Mouse (Mus musculus) megakaryocyte, embryonic 14.5 days (primary cell): ENCODE results near the gene Wdfy3. TPM values are rescaled to one million over a fixed set of nuclear protein-coding genes. Genes with fewer than 3 reads are reported as not detected.

Experiments
- H3K27me3 ChIP-seq: replicated peaks from 2 replicates; pipeline ENCODE3; 2012; ENCODE audit warnings: inconsistent platforms
- H3K36me3 ChIP-seq: replicated peaks from 2 replicates; pipeline ENCODE3; 2012; ENCODE audit warnings: low read length, inconsistent platforms, mixed read lengths
- H3K4me1 ChIP-seq: 2 replicates; pipeline ENCODE4 v1.6.1; 2012; ENCODE audit warnings: inconsistent platforms
- H3K4me3 ChIP-seq: replicated peaks from 2 replicates; pipeline ENCODE3; 2012; ENCODE audit warnings: moderate library complexity, mild to moderate bottlenecking, inconsistent platforms
- H3K9me3 ChIP-seq: 2 replicates; pipeline ENCODE4 v1.6.1; 2012; ENCODE audit warnings: inconsistent platforms
- FLI1 ChIP-seq: IDR thresholded peaks from 2 replicates; pipeline ENCODE4 v1.6.1; 2012; ENCODE audit warnings: low read length, inconsistent platforms, mixed read lengths
- GATA1 ChIP-seq: IDR thresholded peaks from 3 replicates; pipeline ENCODE4 v1.6.1; 2012; ENCODE audit warnings: mixed read lengths, low read length, inconsistent platforms, borderline replicate concordance
- polyA plus RNA-seq: library from polyadenylated mRNA; stranded (reverse); fragments of >175 nt; gene quantifications from 2 replicates; pipeline ENCODE4 v1.2.3, GENCODE M21; 2012; ENCODE audit warnings: low replicate concordance; ENCODE audit not compliant: insufficient read depth

Wdfy3 gene
- polyA plus RNA-seq, 1 experiment, result 4.3 TPM

GRCm38 (mm10) chr5:101876185-101876584 lies 193.5 kb downstream of the Wdfy3 start:
- H3K9me3 ChIP-seq, result no peaks in the 10 kb centered on the region
- TF ChIP-seq FLI1, result no peak
- peaks cover 99% of the 10 kb centered on the region for H3K36me3 ChIP-seq
- H3K27me3 ChIP-seq, result no peaks in the 10 kb centered on the region
- H3K4me1 ChIP-seq, result no peaks in the 10 kb centered on the region
- H3K4me3 ChIP-seq, result no peak overlapping the region

- Histone ChIP-seq H3K4me1 (peaks cover 3% of the 10 kb centered on the region; the same call in 1 of the 2 replicates), H3K36me3 (peaks cover 98% of the 10 kb centered on the region), H3K9me3 (peaks cover 4% of the 10 kb centered on the region; the same call in 1 of the 2 replicates), H3K4me3 (no peak overlapping the region), H3K27me3 (no peaks in the 10 kb centered on the region)
- TF ChIP-seq FLI1 (no peak), GATA1 (no peak)
These were observed 203.0 kb downstream of the Wdfy3 start for GRCm38 (mm10) chr5:101866722-101867121.

GRCm38 (mm10) chr5:101863946-101864345 lies 205.8 kb downstream of the Wdfy3 start:
- Histone ChIP-seq H3K4me3 (no peak overlapping the region), H3K9me3 (no peaks in the 10 kb centered on the region), H3K4me1 (peaks cover 3% of the 10 kb centered on the region; the same call in 1 of the 2 replicates), H3K36me3 (peaks cover 95% of the 10 kb centered on the region), H3K27me3 (no peaks in the 10 kb centered on the region)
- TF ChIP-seq FLI1, result no peak
- TF ChIP-seq GATA1, result no peak

- H3K27me3 ChIP-seq, result no peaks in the 10 kb centered on the region
- H3K36me3 ChIP-seq, result peaks cover 95% of the 10 kb centered on the region
- H3K4me1 ChIP-seq, result peaks cover 3% of the 10 kb centered on the region; the same call in 1 of the 2 replicates
- TF ChIP-seq GATA1 (no peak), FLI1 (no peak)
- H3K9me3 ChIP-seq, result no peaks in the 10 kb centered on the region
- H3K4me3 ChIP-seq, result no peak overlapping the region
These were observed 207.1 kb downstream of the Wdfy3 start for GRCm38 (mm10) chr5:101862651-101863050.

GRCm38 (mm10) chr5:101861786-101862571 lies 207.7 kb downstream of the Wdfy3 start:
- no peak for TF ChIP-seq GATA1
- H3K27me3 ChIP-seq, result no peaks in the 10 kb centered on the region
- H3K36me3 ChIP-seq, result peaks cover 95% of the 10 kb centered on the region
- H3K9me3 ChIP-seq, result no peaks in the 10 kb centered on the region
- H3K4me1 ChIP-seq, result peaks cover 3% of the 10 kb centered on the region; the same call in 1 of the 2 replicates
- no peak overlapping the region for H3K4me3 ChIP-seq

GRCm38 (mm10) chr5:101858891-101859436 lies 210.8 kb downstream of the Wdfy3 start:
- peaks cover under 1% of the 10 kb centered on the region; the same call in 1 of the 2 replicates for H3K4me1 ChIP-seq
- no peaks in the 10 kb centered on the region for H3K27me3 ChIP-seq
- TF ChIP-seq GATA1, result no peak
- TF ChIP-seq FLI1, result no peak
- H3K36me3 ChIP-seq, result peaks cover 95% of the 10 kb centered on the region
- H3K9me3 ChIP-seq, result no peaks in the 10 kb centered on the region
- H3K4me3 ChIP-seq, result no peak overlapping the region

GRCm38 (mm10) chr5:101855475-101855874 lies 214.2 kb downstream of the Wdfy3 start:
- H3K27me3 ChIP-seq, result no peaks in the 10 kb centered on the region
- TF ChIP-seq FLI1 (no peak), GATA1 (no peak)
- peaks cover 95% of the 10 kb centered on the region for H3K36me3 ChIP-seq
- H3K9me3 ChIP-seq, result no peaks in the 10 kb centered on the region
- H3K4me3 ChIP-seq, result no peak overlapping the region
- H3K4me1 ChIP-seq, result no peaks in the 10 kb centered on the region

- H3K27me3 ChIP-seq, result no peaks in the 10 kb centered on the region
- no peaks in the 10 kb centered on the region for H3K4me1 ChIP-seq
- H3K9me3 ChIP-seq, result no peaks in the 10 kb centered on the region
- H3K4me3 ChIP-seq, result no peak overlapping the region
- peaks cover 97% of the 10 kb centered on the region for H3K36me3 ChIP-seq
- TF ChIP-seq FLI1, result no peak
These were observed 215.1 kb downstream of the Wdfy3 start for GRCm38 (mm10) chr5:101854667-101855066.

- no peak for TF ChIP-seq FLI1
- no peak for TF ChIP-seq GATA1
- Histone ChIP-seq H3K4me3 (no peak overlapping the region), H3K9me3 (no peaks in the 10 kb centered on the region), H3K27me3 (no peaks in the 10 kb centered on the region), H3K36me3 (peaks cover 98% of the 10 kb centered on the region), H3K4me1 (no peaks in the 10 kb centered on the region)
These were observed 215.6 kb downstream of the Wdfy3 start for GRCm38 (mm10) chr5:101854100-101854499.

GRCm38 (mm10) chr5:101852116-101852680 lies 217.5 kb downstream of the Wdfy3 start:
- Histone ChIP-seq H3K9me3 (no peaks in the 10 kb centered on the region), H3K27me3 (no peaks in the 10 kb centered on the region), H3K4me1 (no peaks in the 10 kb centered on the region), H3K36me3 (peaks cover 98% of the 10 kb centered on the region), H3K4me3 (no peak overlapping the region)
- TF ChIP-seq FLI1 (no peak), GATA1 (no peak)
